Mouse (Mus musculus): Measurements from ENCODE around the gene Chsy1.

The Chsy1 gene

DNA sequence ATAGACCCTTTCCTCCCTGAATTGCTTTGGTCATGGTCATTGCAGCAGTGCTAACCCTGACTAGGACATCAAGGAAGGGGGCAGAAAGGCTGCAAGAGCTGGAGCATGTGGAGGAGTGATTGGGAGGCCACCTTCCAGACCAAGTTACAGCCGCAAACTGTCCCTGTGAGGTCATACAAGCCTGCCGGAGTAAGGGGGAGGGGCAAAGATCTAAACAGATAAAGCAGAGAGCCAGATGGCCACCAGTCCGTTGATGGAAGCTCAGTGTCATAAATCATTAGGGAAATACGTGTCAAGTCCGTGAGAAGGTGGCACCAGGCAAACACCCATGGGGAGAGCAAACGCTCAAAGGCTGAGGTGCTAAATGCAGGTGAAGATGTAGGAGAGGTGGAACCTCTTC is 105.2 kb downstream of the Chsy1 start:
- no peak for DNase-seq (ENCODE audit: low spot score)

DNA sequence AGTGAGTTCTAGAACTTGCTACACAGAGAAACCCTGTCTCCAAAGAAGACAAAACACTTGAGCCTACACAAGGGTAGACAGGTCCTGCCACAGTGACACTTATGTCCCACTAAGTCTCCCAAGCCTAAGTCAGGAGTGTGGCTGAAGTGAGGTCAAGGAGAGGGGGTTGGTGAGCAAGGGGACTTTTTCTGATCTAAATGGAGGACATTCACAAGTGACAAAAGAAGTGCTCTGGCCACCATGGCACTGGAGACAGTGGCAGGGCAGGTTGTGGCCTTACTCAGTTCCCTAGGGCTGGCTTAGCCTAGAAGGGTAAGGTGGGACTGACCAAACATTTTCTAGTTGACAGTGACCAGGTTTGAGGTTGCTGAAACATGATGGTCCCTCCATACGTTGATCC is 106.6 kb downstream of the Chsy1 start:
- no peak for DNase-seq (ENCODE audit: low spot score)

DNA sequence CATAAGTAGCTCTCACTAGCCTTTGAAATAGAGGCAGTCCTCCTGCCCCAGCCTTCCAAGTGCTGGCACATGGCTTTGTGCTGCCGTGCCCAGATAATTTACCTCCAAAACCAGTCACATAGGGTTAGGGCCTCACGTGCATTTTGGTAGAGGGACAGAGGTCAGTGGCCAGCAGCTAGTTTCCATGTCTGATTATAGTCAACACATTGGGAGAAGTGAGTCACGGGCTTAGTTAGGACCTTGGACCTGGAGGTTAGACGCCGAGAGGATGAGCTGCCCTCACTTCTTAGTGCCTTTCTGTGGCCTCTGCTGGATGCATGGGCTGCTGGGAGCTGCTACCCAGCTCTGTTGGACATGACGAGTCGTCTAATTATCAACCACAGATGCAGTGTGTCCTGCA is 107.7 kb downstream of the Chsy1 start:
- peak; percentile 69 for DNase-seq (ENCODE audit: low spot score)

DNA sequence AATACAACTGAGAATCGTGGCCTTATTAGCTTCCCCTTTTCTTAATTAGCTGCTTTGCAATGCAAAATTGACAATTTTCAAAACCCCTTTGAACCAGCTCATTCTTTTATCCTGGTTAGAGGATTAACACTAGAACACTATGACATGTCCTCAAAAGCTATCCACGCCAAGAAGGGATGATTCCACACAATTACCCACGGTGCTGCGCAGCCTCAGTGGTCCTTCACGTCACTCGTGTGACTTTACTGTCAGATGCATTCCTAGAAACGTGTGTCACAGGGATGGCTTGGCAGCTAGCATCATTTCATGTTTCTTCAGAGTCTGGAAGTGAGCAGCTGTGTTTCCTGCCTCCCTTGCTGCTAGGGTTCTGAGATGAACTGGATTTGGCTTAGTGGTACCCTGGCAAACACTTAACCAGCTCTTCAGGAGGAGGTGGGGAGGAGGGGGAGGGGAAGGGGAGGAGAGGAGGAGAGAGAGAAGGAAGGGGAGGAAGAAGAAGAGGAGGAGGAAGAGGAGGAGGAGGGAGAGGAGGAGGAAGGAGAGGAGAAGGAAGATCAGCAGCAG is 108.3 kb downstream of the Chsy1 start:
- no peak for DNase-seq (ENCODE audit: low spot score)

DNA sequence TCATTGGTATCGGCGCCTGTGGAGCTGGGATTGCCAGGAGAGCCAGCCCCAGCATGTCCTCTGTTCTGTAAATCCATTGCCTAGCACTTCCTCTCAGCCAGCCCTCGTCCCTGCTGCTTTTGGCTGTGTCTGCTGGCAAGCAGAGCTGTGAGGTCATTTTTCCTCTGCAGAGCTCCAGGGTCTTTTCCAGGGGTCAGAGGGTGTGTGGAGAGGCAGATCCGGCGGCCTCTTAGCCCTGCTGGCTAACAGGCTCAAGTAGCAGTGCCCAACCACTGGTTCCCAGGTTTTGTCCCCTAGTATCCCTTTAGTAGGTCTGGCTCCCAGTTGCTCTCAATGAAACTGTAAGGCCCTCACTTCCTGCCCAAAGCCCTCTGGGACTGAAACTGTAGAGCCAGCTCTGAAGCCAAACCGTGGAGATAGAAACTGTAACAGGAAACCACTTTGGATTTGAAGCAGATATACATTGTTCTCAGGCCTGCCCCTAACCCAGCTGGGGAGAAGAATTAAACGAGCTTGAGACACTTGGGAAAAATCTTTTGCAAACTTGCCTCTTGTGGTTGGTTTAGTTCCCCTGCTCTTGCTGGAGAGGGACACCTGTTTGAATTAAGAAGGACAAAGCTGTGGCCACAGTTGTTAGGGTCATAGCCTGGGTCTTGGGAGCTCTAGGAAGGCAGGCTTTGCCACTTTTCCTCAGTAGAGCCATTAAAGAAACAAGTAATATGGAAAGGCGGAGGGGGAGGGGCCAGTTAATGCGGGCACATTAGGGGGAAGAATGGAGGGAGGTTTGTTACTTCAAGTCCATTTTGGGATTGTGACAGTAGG is 109.1 kb downstream of the Chsy1 start:
- peak; percentile 58 for DNase-seq (ENCODE audit: low spot score)

DNA sequence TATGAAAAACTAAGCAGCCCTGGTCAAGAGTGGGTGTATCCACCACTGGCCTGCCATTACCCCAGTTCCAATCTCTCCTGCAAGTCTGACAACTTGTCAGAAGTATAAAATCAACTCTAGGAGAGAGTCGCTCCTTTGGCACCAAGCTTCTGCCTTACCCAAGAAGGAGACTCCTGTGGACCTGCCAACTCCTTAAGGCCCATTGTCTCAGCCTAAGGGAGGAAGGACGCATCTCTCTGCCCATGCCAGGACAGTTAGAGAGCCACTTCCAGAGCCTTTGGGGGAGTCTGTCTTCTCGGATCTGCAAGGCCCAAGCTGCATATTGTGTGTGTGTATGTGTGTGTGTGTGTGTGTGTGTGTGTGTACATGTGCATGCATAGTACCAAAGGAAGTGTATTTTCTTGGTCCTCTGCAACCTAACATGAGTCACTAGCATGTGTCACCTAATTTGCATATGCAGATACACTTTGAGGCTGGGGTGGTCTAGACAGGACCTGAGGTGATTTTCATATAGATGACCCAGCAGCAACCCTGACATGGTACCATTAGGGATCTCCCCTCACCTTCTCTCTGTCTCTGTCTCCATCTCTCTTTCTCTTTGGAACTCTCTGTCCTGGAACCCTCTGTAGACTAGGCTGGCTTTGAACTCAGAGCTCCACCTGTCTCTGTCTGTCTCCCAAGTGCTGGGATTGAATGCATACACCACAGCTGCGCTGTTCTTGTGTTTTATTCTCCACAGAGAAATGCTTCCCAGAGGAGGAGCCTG is 109.9 kb downstream of the Chsy1 start:
- DNase-seq (ENCODE audit: low spot score): no peak

DNA sequence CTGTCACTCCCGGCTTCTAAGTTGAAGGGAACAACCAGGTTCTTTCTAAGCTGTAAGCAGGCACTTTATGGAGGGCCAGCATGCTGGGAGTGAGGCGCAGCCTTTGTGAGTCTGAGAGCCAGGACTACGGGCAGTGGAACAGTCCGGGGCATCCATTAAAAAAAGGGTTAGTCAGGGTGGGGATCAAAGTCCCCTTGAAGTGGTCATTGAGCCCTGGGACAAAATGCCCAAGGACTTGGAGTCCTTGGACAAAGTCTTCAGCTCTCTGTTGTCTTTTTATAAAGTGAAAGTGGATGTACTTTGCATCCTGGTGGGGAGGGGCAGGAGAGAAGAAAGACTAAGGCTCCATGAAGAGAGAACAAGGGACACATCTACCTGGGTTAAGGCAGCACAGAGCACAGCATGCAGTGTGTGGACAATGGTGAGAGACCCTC is 110.5 kb downstream of the Chsy1 start:
- DNase-seq (ENCODE audit: low spot score): peak; percentile 55

DNA sequence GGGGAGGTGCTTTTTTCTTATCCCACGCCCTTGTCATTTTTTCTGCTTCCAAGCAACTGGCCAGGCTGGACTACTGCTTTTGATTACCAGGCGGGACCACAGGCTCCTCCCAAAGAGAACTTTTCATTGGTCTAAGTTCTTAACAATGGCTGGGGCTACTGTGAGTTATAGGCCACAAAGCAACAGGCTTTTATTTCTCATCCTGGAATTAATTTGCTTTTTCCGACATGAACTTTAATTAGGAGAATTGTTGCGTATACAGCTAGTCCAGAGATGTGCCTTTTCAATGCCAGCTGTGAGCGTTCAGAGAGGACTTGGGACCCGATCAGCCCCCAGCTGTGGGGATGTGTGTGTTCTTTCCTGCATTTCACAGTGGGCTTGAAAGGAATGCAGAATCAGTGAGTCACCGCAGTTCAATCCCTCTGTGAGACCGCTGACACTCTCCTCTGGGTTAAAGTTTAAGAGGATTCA is 113.3 kb downstream of the Chsy1 start:
- DNase-seq (ENCODE audit: low spot score): peak; percentile 81
